Mouse (Mus musculus) heart, adult 8-10 months (tissue): Measurements from ENCODE around the gene Fggy. TPM values are rescaled to one million over a fixed set of nuclear protein-coding genes. Genes with fewer than 3 reads are reported as not detected.

Experiments
- DNase-seq: peaks from one replicate; pipeline ENCODE4 v3.0.0; 2022; ENCODE audit warnings: low spot score
- total RNA-seq, 4 experiments: library from RNA; stranded (reverse); gene quantifications; 2 replicates each; pipeline ENCODE4 v1.2.4; 2022

Gene Fggy
- total RNA-seq, 4 experiments from 2014 or later, result 8.2 to 12.0 (median 9.5) TPM

DNA sequence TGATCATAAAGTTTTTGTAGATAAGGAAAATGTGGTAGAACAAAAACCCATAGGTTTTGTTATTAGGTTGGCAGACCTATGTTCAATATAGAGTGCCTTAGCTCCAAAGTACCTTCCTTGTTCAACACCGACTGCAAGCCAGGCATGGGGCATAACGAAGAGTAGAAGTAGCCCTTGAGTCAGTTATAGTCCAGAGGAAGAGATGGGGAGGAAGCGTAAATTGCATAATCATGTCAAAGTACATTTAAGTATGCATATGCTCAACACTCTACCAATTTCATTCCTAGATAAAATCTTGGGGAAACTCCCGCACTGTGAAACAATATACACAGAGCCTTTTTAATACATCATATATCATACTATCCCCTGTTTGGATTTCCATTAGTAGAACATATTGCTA is 221.2 kb downstream of the Fggy start:
- DNase-seq, result no peak

DNA sequence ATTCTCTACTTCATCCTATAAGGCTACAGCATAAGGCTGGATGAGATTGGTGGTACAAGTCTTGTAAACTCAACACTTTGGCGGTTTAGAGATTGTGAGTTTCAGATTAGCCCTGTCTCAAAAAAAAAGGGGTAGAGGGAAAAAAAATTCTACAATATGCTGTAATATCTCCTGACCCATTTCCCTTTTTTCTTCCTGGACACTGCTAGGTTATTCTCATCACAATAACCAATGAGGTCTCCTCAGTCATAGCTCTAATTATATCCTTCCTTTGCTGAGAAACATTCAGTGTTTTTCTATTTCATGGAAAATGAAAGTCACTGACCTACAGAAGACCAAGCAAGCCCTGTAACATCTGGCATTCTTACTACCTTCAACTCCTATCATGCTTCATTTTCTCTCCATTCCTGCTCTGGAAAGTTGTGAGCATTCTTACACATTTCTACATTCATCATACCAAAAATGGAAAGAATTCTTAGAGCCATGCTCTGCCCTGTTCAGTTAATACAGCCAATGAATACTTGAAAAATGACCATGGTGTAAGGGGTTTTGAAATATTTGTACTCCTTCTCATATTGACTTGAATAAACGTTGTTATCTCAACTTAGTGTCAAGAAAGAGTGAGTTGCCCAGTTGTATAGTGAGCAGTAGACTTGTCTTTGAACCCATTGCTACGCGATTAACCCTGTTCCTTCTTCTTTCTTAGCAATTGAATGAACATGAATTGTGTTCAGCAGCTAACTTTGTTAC is 227.0 kb downstream of the Fggy start:
- no peak for DNase-seq

DNA sequence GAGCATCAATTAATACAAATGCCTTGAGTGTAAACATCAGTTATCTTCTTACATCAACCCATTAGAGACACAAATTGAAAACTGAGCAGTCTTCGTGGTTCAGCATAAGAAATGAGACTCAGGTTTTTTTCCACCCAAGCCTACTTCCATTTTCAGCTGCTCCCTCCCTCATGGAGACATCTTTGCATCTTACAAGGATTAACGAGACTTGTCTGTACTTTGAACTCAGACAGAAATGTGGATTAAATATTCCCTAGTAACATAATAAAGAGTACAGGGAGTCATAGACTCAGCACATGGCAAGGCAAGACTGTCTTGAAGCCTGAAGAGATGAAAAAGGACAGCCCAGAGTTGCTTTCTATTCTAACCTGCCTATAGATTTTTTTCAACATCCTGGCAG is 230.3 kb downstream of the Fggy start:
- DNase-seq, result no peak

DNA sequence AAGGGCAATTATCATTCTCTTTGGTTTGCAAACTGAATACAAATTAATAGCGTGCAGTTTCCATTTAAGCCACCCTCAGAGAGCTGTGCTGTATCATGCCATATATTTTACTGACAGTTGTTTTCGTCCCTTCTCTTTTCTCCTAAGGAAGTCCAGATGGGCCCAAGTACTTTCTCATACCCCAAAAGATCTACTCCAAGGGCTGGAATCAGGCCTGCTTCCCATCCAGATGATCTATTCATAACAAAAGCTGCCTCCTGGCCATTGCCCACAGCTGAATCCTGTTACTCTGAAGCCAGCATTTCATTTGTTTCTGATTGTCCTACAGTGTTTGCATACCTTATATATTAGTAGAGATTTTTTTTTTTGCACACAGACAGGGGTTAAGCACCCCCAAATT is 231.6 kb downstream of the Fggy start:
- DNase-seq, result no peak

DNA sequence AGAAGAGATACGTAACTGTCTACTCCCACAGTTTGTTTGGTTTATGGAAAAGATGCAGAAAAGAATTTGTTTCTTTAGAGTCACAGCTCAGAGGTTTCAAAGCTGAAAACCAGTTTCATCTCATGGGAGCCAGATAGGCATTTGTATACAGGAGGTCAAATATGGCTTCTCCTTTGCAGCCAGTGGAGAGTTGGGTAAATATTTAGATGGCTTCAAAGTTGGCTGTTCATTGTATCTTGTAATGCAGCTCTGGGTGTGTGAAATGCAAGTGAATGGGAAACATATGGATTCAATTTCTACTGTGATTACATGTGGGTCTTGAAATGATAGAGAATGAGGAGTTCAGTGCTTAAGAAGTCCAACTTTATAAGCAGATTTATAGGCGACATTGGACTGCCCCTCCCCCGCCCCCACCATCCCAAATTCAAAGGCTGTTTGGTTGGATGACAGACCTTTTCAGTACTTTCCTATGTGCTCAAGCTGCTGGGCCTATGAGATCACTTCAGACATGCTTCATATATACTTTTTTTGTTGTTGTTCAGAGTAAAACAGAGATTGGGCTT is 234.7 kb downstream of the Fggy start:
- no peak for DNase-seq

DNA sequence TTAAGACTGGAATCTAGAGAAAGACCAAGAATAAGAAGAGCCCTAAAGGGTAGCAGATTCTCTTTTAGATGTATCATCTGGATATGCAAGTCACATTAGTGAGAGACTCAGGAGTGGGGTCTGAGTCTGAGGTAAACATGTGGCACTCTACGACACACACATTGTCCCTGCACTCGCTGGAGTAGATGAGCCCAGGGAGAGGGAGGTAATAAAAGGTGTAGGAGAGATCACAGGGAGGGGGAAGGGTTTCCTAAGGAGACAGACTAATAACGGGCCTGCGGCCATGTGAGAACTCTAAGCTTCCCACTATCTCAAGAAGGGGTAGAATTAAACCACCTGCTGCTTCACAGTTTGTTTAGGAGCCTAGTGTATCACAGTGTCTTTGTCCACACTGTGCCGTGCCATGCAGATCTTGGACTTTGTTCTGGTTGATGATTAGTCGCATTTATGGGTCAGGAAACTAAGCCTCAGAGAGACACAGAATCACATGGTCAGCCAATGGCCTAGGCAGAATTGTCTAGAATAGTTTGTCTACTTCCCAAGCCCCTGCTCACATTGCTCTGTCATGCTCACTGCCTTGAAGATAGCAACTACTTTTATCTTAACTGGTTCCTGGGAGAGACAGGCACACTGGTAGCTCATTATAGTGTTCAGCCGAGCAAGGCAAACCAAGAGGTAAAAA is 236.5 kb downstream of the Fggy start:
- no peak for DNase-seq

DNA sequence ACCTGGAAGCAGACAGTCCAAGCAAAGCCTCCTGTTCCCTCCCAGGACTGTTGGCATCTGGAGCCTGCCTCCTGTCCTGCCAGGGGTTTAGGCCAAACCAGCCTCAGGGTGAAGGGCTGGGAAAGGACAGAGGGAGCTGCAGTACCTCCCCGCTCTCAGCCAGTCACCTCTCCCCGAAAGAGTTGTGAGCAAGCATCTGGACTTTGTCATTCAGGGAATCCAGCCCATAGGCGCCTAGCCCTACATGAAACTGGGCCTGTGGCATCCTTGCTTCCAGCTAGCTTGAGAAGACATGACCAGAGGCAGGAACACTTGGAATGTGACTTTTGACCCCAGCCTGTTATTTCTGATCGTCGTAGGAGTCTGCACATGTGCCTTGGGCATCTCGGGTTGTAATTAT is 237.3 kb downstream of the Fggy start:
- no peak for DNase-seq

DNA sequence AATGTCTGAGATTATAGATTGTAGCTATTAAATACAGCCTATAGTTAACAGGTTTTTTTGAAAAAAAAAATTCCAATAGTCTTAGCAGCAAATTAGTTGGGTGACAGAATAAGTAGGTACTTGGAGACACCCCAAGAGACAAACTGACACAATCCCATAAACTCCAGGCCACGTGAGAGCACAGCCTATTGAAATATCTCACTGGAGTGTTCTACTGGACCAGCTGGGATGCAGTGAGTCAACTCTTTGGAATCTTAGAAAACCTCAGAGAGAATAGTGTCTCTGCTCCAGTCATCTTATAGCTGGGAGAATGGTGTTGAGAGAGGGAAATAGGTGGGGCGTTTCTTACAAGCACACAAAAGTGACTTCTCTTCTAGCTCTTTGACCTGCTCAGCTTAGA is 238.0 kb downstream of the Fggy start:
- DNase-seq, result no peak

DNA sequence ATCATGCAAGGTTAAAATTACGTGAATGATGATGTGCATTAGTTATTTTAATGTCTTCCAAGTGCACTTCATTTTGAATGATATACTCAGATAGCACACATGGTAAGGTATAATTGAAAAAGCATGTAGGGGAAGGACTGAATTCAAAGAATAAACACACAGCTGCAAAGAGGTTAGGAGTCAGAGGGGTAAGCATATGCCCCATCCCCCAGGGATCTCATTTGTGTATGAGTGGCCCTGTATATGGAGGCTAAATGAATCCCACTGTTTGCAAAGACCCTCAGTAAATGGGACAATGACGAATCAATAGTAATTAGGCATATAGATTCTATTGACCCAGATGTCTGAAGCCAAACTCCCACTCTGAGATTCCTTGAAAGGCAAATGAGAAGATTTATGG is 262.3 kb downstream of the Fggy start:
- no peak for DNase-seq

DNA sequence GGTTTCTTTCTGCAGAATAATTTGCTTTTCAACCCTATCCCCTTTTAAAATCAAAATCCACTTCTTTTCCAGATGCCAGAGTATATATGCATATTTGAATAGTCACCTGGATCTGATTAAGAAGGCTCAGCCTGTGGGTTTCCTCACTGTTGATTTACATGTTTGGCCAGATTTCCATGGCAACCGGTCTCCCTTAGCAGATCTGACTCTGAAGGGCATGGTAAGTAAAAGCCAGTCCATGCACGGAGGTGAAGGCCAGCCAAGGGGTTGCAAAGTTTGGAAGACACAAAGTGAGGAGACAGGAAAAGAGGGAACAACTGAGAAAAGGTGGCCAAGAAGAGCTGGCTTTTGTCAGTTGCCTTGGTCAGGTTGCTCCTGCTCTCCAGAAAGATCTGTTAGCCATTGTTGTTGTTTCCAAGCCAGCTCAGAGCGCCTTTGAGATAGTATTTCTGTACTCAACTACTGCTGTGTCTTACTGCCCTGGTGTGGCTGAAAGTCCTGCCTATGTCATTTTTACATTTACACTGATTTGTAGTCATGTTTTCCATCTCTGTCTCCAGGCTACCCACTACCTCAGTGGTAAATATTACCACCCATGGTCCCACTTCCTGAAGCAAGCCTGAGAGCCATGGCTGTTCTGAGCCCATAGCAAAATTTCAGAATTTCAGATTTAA is 264.7 kb downstream of the Fggy start:
- DNase-seq, result no peak

DNA sequence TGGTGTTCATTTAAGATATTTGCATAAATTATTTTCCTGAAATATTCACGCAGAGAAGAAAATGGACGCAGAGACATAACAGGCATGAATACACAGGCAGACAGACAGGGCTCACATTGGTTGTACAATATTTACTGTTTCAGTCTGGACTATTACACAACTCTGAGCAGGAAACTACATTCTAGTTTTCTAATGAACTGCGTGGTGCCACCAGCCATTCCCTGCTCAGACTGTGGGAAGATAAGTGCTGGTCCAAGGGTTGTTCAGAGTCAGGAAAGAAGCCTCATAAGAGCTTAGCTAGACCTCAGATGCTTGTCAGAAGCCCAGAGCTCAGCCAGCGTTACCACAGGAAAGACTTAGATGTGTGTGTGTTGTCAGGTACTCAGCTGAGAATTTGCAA is 270.9 kb downstream of the Fggy start:
- DNase-seq, result no peak

DNA sequence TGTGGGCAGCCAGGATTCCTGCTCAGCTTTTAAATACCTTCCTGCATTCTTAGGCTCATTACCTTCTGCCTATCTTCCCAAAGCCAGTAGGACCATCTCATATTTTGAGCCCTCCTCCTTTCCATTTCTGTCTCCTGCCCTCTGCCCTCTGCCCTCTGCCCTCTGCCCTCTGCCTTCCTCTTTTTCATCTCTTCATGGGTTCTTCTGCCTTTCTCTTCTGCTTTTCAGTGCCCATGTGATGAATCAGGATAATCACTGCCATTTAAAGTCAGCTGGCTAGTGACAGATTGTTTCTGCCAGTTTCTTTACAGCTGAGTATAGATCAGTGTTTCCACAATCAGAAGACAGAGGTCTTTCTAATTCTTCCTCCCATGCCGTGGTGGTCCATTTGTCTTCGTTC is 273.0 kb downstream of the Fggy start:
- no peak for DNase-seq

DNA sequence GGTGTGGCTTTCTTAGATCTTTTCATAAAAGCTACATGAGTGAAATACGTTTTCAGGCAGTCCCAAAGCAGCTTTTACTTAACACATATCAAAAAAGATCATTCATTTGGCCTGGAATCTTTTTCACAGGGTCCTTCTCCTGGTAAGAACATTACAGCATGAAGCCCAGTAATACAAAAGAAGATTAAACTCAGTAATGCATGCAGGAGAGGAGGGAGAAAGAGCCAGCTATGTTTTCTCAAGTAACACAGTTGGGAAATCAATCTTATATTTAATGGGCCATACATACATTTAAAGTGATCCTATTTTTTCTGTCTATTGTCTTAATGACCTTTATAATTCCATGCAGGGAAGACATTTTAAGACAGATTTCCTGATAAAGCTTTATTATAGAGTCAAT is 282.6 kb downstream of the Fggy start:
- DNase-seq, result no peak

DNA sequence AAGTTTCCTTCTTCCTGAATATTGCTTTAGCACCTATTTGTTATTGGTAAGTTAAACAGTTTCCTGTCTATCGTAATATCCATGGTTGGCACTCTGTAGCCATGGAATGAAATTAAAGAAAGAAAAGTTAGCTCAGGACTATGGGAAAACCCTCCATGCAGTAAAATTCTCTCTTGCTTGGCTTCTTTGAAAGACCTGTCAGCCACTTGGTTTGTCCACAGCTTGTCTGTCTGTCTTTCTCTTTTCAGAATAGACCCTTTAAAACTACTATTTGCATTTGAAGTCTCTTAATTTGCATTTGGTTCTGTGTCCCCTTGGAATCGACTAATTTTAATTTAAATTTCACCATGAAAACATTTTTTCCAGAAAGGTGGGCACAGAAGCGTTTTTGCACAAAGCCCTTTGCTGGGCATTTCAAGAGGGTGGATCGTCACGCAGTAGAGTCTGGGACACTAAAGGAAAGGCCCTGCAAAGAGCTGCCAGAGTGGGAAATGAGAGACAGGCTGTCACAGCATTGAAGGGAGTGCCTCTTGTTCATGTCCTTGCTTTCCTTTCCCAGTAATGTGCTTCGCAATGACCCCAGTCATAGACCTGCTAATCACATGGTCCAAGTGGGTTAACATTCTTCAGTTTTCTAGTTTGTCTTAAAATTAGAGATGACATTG is 283.2 kb downstream of the Fggy start:
- no peak for DNase-seq

DNA sequence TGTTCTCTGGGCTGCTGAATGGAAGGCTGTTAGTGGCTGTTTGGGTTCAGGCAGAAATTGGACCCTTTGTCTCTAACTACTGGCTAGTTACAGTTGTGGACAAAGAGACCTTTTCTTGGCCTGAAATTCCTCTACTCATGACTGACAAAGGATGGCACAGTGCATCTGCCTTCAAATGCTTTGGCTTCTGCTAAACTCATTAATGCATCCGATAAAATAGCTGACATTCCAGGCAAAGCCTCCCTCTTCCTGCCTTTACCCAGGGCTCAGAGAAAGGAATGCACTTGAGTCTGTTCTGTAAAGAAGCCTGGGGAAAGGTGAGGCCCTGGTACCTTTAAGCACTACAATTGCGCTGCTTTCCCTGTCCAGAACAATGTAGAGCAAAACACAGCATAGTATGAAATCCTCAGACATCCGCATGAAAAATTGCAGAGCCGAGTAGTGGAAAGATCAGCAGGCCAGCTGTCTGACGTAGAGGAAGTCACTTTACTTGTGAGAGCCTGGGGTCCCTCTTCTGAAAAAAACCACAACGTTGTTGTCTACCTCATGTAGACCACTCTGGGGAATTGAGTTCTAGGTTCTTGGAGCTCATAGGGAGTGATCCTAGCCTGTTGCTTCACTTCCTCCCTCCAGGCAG is 288.8 kb downstream of the Fggy start:
- no peak for DNase-seq

DNA sequence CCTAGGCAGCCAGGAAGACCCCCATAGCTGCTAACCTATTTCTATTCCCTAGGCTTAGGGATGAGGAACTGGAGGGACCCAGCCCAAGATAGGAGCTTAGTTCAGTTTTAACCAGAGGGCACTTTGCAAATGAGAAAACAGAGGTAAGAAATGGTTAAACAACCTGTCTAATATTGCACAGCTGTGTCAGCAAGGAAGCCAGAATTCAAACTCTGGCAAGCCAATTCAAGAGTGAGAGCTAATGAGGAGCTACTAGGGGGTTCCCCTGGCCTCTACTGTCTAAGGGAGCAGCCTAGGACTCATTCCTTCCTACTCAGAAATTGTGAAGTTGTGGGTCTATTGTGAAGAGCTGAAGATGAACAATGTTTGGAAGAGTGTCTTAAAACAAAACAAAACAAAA is 289.9 kb downstream of the Fggy start:
- DNase-seq, result no peak

DNA sequence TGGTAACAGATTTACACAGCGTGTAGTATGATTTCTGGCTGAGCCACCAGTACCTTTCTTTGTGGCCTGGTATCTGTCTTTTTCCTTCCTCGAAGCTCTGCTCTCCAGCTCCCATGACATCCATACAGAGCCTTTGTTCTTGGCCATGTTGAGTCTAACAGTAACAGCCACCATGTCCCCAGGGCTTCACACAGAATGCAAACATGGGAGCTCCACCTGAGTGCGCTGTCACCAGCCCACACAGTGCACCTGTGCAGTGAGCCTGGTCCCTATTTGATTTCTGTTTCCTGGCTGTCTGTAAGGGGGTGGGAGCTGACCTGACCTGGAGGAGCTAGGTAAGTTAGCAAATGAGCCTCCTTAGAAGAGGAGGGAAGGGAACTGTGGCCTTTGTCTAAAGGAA is 290.4 kb downstream of the Fggy start:
- DNase-seq, result no peak

DNA sequence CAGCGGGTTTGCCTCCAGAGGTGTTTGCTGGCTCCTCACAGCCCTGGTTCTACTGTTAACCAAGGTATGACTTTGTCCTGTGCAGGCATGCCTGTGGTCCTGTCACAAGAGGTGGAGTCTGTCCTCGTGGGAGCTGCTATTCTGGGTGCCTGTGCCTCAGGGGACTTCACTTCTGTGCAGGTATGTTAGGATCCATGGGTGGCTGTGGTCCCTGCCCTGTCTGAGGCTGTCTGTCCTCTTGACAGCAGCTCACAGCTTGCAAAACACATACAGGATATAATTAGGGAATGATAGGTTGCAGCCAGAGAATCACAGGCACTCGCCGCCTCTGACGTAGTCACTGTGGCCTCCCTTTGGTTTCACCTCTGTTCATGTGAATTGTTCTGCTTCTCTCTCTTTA is 292.2 kb downstream of the Fggy start:
- DNase-seq, result no peak

DNA sequence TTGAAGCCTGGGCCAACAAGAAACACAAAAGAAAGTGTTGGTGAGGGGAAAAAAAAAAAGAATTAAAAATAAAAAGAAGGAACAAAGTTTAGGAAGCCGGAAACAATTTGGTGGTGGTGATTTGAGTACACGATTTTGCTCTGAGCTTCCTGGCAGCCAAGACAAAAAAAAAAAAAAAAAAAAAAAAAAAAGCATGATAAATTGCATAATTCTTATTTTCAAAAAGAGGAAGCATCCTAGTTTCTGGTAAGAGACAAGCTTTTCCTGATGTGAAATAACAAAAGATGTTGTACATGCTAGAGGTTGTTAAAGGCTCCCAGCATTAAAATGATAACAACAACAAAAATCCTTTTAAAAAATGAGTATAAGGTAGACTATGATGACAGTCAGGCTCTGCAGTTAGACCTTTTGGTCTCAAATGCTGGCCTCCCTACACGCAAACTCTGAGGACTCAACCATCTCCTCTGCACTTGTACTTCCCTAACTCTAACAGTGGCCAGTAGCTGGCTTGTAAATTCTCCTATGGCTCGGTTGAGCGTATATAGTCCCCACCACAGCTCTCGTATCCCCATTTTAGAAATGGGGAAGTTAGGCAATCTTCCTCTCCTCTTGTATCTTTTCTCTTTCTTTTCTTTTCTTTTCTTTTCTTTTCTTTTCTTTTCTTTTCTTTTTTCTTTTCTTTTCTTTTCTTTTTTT is 292.9 kb downstream of the Fggy start:
- DNase-seq, result no peak

DNA sequence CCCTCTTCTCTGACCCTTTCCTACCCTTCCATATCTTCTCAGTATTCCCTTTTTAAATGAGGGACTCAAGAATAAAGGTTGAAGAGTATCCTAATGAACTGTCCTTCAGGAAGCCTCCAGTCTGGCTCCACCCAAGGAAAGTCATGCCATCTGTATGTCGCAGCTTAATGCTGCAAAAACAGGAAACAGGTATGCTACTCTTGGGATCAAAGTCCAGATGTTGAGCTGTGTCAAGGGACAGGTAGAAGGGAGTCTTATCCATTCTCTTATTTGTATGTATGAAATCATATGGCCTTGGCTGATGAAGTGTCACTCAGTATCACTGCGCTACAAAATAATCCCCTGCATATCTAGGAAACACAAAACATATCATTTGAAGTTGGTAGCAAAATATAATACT is 294.9 kb downstream of the Fggy start:
- no peak for DNase-seq

DNA sequence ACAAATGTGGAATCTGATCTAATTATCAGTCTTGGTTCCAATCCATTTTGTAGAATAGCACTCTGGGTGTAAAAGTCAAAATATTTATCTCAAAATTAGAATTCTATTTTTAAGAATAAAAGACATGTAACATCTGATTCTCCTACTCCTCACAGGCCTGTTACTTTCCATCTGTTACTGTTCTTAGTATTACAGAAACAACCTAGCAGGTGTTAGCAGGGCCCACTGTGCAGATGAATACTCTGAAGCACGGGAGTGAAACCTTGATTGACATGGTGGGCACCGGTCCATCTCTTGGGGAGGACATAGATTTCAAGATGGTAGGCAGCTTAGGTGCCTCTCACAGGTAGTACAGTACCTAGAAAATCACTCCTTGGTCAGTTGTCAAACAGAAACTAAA is 298.7 kb downstream of the Fggy start:
- DNase-seq, result no peak
